Mouse (Mus musculus) c-Kit-negative CD71-positive TER-119-positive erythroid progenitor cells, embryonic 14.5 days (primary cell): Measurements from ENCODE around the gene Cyp17a1.

Source experiments
- DNase-seq: peaks from one replicate; pipeline ENCODE4 v3.0.0-alpha.2; 2013; ENCODE audit warnings: low read depth, low spot score

Cyp17a1 gene

DNA sequence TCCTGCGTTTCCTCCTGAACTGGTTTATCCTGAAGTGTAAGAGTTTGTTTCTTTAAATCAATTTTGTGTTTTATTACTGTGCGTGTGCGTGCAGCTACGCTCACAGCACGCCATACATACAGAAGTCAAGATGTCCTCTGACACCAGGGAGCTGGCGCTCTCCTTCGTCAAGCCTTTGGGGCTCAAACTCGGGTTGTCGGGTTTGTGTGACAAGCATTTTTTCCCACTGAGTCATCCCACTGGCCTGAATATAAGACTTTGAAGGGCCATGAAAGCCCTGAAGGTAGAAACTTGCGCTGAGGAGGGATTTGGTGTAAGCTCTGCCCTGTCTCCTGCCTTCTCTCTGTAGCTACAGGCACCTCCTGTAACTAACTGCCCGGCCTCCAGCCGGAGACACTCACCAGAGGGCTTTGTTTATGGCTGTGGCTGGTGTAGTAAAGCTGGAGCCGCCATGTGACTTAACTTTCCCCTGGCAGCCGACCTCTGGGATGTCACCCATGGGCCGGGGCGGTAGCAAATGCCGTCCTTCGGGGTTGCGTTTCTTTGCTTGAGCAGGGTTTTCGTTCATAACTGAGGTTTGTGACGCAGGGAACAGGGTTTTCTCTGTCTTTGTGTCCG is 30.7 kb downstream of the Cyp17a1 start:
- no peak for DNase-seq

DNA sequence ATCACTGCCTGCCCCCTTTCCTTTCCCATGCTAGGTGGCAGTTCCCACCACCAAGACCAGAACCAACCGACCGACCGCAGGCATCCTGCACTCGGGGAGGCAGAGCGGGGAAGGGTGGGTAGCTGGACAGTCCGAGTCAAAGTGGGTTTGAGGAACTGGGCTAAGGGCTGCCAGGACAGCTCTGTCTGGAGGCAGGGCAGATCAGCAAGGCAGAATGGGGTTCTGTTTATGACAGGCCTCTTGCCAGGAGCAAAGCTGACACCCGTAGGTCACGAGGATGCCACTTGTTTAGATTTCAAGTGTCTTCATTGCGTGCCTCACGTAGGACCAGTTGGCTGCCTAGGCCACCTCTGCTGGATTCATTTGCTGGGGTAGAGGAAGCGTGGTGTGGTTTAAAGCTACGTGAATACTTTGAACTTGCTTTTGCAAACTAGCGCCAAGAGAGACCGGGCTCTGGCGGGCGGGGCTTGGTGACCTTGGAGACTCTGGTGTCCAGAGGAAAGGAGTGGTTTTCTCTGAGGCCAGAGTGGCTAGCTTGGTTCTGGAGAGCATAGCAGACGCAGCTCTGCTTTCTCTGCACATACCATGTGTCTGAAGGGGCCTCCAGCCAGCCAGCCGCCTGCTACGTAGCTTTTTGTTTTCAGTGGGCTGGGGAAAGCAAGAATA is 31.4 kb downstream of the Cyp17a1 start:
- no peak for DNase-seq

DNA sequence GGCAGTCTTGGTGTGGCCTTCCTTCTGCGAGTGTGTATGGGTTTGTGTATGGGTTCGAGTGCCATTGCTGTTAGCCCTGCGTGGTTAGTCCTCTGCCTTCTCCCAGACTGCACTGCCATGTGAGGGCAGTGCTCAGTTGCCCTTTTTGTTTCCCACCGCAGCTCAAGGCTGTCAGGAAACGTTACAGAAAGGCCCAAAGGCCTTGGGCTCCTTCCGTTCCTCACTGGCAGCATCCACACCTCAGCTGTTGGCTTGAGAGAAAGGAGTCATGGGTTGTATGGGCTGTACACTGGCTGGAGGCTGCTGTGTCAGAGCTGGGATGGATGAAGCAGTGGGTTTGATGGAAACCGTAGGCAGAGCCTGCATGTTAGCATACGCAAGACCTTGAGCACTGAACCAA is 32.2 kb downstream of the Cyp17a1 start:
- DNase-seq: no peak

DNA sequence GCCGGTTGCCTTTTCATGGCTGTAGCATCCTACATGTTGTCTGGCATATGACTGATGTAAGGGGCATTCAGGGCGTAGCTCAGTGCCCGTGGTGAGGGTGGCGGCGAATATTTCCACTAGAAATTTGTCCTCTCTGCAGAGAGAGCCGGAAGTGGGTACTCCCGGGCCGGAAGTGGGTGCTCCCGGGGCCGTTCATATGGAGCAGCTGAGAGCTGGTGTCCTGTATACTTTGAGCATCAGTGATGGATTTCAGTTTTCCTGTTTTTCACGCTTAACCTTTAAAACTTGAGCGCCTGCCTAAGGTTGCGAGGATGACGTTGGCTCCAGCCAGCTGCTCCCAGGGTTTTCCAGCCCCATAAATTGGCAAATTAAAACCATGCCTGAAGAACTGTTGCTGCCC is 33.5 kb downstream of the Cyp17a1 start:
- no peak for DNase-seq

DNA sequence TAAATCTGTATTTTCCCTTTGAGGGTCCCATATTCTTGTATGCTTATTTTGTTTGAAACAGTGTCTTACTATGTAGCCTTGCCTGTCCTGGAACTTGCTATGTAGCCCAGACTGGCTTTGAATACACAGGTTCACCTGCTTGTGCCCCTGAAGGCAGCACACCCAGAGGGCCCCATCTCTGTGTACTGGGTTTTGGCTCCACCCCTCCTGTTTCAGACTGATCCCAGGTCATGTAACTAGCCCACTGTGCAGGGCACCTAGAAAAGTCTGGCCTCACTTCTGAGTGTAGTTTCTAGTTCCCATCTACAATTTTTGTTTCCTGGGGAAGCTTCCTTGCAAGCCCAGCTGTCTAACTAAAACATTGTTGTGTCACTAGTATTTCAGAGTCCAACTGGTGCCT is 33.9 kb downstream of the Cyp17a1 start:
- DNase-seq: no peak

DNA sequence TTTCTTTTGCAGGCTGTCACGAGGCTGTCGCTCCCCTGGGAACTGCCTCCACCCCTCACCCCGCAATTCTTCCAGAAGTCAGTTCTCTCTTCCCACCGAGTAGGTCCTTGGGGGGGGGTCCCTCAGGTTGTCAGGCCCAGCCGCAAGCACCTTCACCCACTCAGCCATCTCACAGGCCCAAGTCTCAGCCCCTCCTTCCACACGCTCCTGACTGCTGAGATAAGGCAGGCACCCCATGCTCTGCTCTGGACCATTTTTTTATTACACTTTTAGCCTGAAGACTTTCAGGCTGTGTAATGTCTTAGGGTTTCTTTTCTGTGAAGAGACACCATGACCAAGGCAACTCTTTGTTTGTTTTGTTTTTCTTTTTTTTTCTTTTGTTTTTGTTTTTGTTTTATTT is 35.4 kb downstream of the Cyp17a1 start:
- no peak for DNase-seq

DNA sequence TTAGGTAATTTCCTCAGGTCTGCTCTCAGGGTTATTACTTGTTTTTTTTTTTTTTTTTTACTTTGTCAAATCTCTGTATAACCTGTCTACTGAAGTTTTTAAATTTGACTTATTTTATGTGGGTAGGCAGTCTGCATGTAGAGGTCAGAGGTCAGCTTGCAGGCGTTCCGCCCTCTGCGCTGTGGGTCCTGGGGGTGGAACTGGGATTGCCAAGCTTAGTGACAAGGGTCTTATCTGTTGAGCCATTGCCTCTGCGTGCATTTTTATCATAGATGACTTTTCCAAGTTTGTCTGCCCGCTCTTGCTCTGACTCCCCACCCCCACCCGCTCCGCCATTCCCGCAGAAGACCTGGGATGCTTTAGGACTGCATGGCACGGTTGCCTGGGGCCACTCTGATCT is 37.2 kb downstream of the Cyp17a1 start:
- DNase-seq: no peak

DNA sequence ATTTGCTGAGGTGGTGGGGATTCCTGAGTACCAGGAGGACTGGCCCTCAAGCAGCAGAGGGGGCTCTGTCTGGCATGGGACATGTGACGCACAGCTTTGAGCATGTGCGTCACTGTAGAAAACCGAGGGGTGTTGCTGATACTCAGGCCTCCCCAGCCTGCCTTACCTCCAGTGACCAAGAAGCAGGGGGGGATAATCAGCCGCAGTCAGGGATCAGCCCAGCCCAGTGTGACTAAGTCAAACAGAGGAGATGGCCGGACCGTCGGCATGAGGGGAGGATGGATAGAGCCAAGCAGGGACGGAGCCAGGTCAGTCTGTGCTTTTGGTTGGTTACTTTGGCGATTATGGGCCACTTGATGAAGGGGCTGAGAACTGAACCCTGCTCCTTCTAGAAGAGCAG is 41.3 kb downstream of the Cyp17a1 start:
- DNase-seq: no peak

DNA sequence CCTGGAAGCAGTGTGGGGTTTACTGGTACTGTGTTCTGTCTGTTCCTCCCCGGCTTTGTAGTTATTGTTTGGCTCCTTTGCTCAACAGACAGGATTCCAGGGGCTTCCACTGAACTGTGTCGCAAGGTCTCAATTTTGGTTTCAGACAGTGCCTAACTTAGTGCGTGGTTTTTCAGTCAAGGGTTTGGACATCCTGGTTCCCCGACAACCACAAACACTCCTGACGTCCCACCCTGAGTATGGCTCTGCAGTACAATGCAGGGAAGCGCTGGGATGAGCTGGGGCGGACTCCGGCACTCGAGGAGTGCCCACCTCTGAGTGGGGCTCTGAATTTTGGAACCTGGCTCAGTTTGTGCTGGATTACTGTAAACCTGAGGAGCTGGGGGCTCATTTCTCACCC is 43.2 kb downstream of the Cyp17a1 start:
- DNase-seq: no peak

DNA sequence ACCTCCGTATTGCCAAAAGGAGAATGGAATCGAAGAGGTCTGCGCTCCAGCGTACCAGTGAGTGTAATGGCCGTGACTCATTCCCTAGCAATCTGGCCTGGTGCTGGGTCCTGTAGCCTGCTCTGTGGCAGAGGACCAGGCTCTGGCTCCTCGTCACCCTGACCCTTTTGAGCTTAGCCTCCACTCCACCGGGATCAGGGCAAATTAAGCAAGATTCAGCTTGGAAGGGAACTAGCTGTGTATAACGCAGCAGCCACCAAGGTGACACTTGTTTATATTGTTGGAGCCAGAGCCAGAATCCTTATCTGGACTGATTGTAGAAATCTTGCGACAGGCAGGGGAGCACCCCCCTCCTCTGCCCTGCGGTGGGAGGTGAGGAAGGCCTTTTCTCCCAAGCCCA is 44.6 kb downstream of the Cyp17a1 start:
- no peak for DNase-seq

DNA sequence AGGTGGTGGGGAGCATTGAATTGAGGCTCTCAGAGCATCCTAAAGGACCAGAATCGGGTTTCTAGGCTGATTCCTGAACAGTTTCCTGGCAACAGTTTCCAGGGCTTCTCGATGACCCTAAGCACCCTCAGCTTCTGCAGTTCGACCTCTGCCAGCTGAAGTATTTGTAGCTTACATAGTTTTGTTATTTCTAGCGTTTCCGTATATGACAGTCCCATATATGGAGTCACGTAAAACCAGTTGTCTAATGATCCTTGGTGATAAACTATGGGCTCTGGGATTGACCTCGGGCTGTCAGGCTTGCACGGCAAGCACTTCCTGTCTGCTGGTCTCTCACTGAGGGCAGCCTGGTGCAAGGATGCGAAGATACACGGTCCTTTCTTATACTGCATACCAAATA is 47.5 kb downstream of the Cyp17a1 start:
- DNase-seq: no peak

DNA sequence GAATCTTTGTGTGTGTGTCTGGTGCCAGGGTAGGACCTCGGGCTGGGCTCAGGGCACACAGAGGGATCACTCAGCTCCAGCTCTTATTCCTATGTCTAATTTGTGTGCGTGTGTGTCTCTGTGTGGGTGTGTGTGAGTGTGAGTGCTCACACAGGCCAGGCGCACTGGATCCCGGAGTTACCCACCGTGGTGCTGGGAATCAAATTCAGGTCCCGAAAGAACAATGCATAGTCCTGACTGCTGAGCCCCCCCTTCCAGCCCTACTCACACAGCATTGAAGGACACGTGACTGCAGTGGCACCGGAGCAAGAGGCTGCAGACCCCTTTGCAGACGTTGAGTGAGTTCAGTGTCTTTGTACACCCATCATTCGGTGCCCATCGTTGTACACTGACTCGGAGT is 48.0 kb downstream of the Cyp17a1 start:
- no peak for DNase-seq

DNA sequence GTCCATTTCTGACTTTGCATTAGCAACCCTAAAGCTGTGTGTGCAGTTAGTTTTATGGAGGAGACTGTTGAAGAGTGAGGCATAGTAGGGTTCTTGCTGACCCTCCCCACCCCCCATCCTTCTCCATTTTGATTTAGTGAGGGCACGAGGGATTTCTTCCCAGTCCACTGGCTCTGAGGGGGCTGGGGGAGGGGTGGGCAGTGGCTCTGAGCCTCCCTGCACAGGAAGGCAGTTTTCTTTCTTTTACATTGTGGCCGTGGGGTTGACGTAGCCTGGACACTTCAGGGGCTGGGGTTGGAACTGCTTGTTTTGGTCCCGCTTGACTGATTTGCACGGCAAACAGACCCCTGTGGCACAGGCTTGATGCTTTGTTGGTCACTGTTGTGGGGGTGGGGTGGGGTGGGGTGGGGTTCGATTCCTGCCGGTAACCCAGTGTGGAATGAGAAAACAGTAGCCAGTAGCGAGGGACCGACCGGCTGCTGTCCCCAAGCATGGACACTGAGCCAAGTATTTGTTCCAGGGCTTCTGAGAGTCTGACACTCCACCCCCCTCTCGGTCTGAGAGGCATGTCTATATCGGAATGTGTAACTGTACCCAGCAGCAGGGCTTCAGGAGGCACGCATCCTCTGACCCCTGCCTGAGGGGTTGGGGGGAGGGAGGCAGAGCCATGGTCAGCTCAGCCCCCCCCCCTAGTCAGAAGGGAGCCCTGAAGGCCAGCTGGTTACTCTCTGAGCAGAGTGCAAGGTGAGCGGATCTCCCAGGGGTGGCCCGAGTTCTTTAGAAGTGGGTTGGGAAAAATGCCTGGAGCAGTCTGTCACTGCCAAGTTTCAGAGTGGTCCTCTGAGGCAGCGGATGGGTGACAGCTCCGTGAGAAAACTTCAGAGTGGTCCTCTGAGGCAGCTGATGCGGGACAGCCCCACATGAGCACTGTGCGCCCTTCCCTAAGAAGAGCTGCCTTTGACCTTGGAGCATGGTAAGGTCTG is 48.9 kb downstream of the Cyp17a1 start:
- DNase-seq: no peak

DNA sequence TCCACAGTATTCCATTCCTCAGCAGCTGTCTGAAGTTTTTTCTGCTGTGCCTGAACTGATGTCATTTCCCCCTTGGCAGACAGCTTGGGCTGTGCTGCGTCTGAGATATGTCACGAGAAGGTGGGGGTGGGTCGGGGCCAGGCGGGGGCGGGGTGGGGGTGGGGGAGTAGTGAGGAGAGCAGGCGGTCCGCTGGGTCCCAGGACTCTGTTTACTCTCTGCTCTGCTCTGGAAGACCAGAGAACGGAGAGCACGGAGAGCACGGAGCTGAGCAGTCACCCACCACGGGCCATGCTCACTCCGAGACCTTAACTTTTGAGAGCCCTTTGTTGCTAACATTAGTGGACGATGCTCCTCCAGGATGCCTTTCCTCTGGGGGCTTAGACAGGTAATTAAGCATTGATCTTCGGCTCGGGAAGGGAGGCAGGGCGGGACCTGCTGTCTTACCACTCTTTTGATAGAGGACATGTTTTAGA is 49.7 kb downstream of the Cyp17a1 start:
- DNase-seq: no peak

DNA sequence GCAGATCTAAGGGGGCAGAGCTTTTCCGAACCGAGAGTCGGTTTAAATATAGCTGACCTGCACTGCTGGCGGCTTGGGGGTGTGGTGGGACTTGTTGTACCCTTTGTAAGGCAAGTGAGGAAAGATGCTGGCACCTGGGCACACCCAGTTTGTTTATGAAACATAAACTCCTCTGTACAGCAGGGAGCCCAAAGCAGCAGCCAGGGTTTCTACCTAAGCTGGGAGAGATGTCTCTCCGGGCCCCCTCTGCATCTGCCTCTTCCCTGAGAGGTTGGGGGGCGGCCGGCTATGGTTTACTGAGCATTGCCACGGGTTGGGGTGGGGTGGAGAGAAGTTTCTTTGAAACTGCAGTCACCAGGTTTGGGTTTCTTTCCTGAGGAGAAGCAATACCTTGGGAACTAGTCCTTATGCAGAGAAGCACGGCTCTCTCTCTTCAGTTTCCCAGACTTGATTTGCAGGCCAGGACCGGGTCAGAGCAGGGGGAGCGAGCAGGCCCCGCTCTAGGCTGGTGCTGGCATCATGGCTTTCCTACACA is 50.2 kb downstream of the Cyp17a1 start:
- DNase-seq: no peak

DNA sequence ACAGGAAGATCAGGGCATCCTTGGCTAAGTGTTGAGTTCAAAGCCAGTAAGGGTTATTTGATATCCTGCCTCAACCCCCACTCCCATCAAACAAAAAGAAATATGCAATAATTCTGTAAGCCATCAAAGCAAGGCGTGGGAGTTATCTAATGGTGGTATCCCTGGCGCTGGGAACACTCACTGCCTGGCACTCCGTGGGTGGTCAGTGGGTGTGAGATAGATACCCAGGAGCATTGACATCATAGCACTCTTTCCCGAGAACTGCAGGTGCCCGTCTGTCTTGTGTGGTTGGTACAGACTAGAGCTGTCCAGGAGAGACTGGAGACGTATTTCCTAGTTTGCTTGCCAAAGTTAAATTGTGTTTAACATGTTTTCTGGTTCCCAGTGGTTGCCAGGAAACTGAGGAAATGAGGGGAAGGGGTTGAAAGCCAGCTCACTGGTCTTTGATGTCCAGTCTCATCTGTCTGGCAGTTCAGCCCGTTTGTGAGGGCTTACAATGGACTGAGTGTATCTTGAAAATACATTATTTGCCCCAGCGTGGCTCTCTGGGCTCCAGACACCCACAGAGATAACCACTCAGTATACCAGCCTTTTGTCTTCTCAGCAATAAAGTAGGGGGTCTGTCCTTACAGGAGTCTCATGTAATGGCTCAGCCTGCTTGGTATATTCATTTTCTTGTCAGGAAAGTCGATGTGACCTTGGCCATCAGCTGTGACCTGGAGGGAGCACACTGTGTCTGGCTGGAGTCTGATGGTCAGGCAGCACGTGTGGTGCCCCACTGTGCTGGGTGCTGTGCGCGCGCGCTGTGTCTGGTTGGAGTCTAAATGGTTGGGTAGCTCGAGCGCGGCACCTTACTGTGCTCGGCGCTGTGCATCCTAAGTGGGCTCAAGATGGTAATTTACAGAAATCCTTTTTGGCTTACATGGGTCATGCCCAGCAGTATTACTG is 51.5 kb downstream of the Cyp17a1 start:
- no peak for DNase-seq

DNA sequence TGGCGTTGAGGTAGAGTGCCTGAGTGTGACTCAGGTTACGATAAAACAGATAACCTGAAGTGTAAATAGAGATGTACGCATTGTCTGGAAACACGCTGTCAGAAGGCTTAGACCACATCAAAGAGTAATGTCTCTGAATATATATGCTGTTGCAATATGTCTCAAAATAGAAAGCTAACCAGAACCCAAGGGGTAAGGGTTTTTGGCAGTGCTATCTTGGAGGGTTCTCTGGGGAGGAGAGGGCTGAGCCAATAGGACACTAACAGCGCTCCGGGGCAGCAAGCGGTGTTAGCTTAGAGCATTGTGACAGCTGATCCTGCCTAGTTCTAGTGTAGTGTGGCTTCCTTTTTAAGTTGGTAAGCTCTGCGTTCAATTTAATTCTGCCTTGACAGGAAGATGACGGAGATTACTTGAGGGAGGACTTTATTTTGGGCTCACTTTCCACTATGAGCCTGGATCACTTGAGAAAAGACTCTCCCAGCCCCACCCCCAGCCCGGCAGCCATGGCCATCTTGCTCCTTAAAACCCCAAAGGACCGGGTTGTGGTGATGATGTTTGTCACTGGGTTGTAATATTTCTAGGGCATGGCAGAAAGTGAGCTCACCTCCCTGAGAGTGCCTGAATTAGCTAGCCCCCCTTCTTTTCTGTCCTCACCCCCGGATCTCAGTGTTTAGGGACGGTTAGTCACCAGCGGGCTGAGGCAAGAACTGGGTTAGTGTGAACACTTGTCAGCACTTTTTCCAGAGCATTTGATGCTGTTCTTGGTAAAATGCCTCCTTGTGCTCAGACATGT is 52.8 kb downstream of the Cyp17a1 start:
- DNase-seq: no peak

DNA sequence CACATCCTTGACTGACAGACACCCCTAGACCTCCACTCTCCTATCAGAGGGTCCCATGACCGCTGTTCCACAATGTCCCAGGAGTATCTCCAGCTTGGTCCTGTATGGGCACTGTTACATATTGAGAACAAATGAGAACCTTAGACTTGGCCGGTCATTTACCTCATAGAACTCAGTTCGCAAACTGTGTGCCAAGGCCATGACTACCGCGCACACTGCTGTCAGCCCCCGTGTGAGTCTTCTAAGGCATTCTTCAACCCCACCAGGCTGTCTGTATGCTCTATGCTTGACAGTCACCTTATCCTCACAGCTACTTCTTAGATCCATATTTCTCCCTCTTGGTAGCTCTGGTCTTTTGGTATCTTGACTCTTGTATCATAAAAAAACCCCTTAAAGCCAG is 53.5 kb downstream of the Cyp17a1 start:
- no peak for DNase-seq

DNA sequence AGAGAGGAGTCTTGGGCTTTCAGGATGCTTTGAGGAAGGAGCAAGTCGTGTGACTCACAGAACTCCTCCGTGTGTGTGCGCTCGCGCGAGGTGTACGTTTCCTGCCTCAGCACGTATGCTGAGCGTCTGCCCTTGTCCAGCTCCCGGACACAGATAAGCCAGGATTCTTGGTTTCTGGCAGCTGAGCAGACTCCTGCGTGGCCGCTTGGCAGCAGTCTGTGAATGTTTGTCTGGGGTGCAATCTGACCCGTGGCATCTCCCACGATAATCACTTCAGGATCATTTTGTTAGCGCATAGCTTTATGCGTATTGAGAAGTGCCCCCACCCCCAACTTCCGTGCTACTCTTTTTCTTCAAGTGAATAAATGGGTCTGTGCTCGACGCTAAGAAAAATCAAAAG is 54.0 kb downstream of the Cyp17a1 start:
- no peak for DNase-seq

DNA sequence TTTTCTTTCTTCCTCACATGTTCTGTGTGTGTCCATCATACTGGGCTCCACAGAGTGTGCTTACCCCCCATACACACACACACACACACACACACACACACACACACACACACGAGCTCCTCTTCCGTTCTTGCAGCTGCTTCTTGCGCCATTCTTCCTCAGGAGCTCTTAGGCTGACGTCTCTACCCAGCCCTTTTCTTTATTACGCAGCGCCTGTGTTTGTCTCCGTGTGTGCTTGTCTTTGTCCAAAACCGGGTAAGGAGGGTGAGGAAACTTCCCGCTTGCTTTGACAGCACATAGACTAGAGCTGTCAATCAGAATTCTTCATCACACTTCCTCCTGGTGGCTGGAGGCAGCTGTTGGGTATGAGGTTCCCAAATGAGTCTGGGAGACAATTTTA is 54.6 kb downstream of the Cyp17a1 start:
- DNase-seq: no peak
